Mouse (Mus musculus): Measurements from ENCODE around the gene Hnrnpab. TPM values are rescaled to one million over a fixed set of nuclear protein-coding genes. Genes with fewer than 3 reads are reported as not detected.
A peak's percentile ranks its signal among the peaks of the same experiment; 100 is the strongest.

The Hnrnpab gene
- polyA plus RNA-seq, 1 experiment from 2014 or later: 191 TPM

DNA sequence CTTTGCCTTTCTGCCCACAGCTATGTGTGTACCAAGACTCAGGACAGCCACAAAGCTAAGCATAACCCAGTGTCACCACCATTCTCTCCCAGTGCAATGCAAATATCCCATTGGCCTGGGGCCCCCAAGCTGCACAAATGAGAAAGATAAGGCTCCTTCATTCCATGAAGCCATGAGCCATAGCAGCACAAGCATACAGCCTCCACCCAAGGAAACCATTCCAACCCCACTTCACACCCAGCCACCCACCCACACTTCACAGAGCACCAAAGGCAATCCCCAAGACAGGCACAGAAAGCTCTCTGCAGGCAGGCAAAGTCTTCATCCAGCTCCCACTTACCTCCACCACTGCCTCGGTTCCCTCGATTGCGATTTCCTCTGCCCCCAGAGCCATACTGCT lies 4.4 kb downstream of the Hnrnpab start:
- Histone ChIP-seq H3K4me1 (replicated peaks; ENCODE audit: control insufficient read depth, insufficient read depth, low read length) (0 out of 2 replicates have a peak, but pooled peaks cover 2% of the 10 kb centered on the region), H3K36me3 (ENCODE audit: control insufficient read depth, insufficient read depth) (peaks cover 73% of the 10 kb centered on the region), H3K27me3 (replicated peaks; ENCODE audit: control insufficient read depth, insufficient read depth, low read length) (no peaks in the 10 kb centered on the region), H3K9ac (ENCODE audit: low read depth, low read length) (no peak overlapping the region), H3K9me3 (ENCODE audit: control insufficient read depth) (no peaks in the 10 kb centered on the region), H3K4me3 (ENCODE audit: low read depth, low read length) (no peak overlapping the region), H3K27ac (ENCODE audit: low read depth, low read length) (peak overlapping the region; percentile 42), H3K4me2 (replicated peaks; ENCODE audit: low read depth) (no peak overlapping the region)
- ATAC-seq: no peak
- no peak for TF ChIP-seq CTCF (IDR thresholded peaks at IDR 0.05; ENCODE audit: low read depth)
- 84% methylated on average over 3 of the region's 3 CpGs for WGBS

DNA sequence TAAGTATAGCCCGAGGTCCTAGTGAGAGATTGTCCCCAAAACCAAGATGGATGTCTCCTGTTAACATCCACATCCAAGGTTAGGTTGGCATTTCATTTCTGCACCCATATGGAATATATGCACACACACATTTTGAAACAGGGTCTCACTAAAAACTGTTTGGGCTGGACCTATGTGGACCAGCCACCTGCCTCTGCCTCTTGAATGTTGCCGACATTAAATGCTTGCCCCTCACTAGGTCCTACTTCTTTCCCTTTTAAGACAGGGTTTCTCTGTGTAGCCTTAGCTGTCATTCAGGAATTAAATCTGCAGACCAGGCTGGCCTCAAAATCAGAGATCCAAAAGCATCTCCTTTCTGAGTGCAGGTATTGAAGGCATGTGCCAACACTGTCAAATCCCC lies 9.1 kb downstream of the Hnrnpab start:
- ATAC-seq: no peak
- 59% methylated on average over 2 of the region's 2 CpGs for WGBS

DNA sequence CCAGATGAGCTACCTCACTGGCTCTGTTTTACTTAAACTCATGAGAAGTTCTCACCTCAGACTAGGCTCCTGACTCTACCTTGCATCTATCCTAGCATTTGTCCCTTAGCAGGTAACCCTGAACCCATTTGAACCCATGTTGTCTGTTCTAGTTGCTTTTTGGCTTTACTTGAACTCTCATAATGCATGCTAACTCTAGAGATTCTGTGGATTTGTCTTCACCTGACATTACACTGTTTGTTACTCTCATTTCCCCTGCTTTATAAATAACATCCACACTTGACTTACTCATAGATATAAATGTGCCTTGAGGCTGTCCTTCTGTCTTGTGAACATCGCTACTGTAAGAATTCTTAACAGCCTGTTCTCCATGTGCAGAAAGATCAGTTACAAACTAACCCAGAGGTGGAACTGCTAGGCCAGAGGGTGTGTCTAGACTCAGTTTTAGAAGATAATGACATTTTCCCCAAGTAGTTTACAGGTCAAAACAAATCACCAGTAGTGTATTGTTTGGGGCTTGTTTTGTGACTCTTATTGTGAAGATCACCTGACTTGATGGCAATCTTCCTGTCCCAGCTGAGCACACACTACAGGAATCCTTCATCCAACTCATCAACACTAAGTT lies 11.1 kb downstream of the Hnrnpab start:
- no peak overlapping the region for H3K27ac ChIP-seq (ENCODE audit: low read depth, low read length)
- no peak for TF ChIP-seq CTCF (IDR thresholded peaks at IDR 0.05; ENCODE audit: low read depth)
- no peak overlapping the region for H3K4me3 ChIP-seq (ENCODE audit: low read depth, low read length)
- no peaks in the 10 kb centered on the region for H3K9me3 ChIP-seq (ENCODE audit: control insufficient read depth)
- H3K4me1 ChIP-seq (replicated peaks; ENCODE audit: control insufficient read depth, insufficient read depth, low read length): no peaks in the 10 kb centered on the region
- H3K4me2 ChIP-seq (replicated peaks; ENCODE audit: low read depth): no peak overlapping the region
- H3K36me3 ChIP-seq (ENCODE audit: control insufficient read depth, insufficient read depth): peaks cover 87% of the 10 kb centered on the region
- no peak overlapping the region for H3K9ac ChIP-seq (ENCODE audit: low read depth, low read length)
- 82% methylated on average over 1 of the region's 1 CpGs for WGBS
- no peak for ATAC-seq
- no peaks in the 10 kb centered on the region for H3K27me3 ChIP-seq (replicated peaks; ENCODE audit: control insufficient read depth, insufficient read depth, low read length)

More for the DNA sequence above, 9.1 kb downstream of the Hnrnpab start:
- no peaks in the 10 kb centered on the region for H3K27me3 ChIP-seq (replicated peaks; ENCODE audit: control insufficient read depth, insufficient read depth, low read length)
- no peak for TF ChIP-seq CTCF (IDR thresholded peaks at IDR 0.05; ENCODE audit: low read depth)
- H3K27ac ChIP-seq (ENCODE audit: low read depth, low read length): no peak overlapping the region
- H3K4me2 ChIP-seq (replicated peaks; ENCODE audit: low read depth): no peak overlapping the region
- H3K4me3 ChIP-seq (ENCODE audit: low read depth, low read length): no peak overlapping the region
- H3K9ac ChIP-seq (ENCODE audit: low read depth, low read length): no peak overlapping the region
- H3K36me3 ChIP-seq (ENCODE audit: control insufficient read depth, insufficient read depth): peaks cover 99% of the 10 kb centered on the region
- no peaks in the 10 kb centered on the region for H3K4me1 ChIP-seq (replicated peaks; ENCODE audit: control insufficient read depth, insufficient read depth, low read length)
- no peaks in the 10 kb centered on the region for H3K9me3 ChIP-seq (ENCODE audit: control insufficient read depth)

DNA sequence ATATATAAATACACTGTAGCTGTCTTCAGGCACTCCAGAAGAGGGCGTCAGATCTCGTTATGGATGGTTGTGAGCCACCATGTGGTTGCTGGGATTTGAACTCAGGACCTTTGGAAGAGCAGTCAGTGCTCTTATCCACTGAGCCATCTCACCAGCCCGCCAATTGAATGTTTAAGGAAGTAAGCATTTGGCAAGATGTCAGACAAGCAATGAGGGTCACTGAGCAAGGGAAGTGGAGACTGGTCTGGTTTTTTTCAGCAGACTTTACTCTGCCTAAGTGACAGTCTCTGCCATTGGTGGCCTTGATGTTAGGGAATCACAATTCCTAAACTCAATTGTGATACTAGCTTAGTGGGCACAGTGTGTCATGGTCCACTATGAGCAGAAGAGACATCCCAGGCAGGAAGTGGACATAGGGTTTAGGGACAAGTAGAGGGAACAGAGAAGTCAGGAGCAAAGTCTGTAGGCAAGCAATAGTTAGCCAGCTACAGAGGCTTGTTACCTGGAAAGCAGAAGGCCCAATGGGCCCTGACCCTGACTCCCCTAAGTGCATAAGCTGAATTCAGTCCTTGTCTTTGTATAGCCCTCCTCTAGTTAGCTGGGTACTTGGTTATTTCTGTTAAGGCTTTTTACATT lies 11.8 kb downstream of the Hnrnpab start:
- H3K9me3 ChIP-seq (ENCODE audit: control insufficient read depth): no peaks in the 10 kb centered on the region
- peaks cover 85% of the 10 kb centered on the region for H3K36me3 ChIP-seq (ENCODE audit: control insufficient read depth, insufficient read depth)
- no peak overlapping the region for H3K9ac ChIP-seq (ENCODE audit: low read depth, low read length)
- no peak overlapping the region for H3K4me3 ChIP-seq (ENCODE audit: low read depth, low read length)
- WGBS: 47% methylated on average over 3 of the region's 3 CpGs
- peak; percentile 5; the same call in 1 of the 2 replicates for ATAC-seq
- H3K4me2 ChIP-seq (replicated peaks; ENCODE audit: low read depth): no peak overlapping the region
- no peaks in the 10 kb centered on the region for H3K4me1 ChIP-seq (replicated peaks; ENCODE audit: control insufficient read depth, insufficient read depth, low read length)
- TF ChIP-seq CTCF (IDR thresholded peaks at IDR 0.05; ENCODE audit: low read depth): no peak
- no peak overlapping the region for H3K27ac ChIP-seq (ENCODE audit: low read depth, low read length)
- no peaks in the 10 kb centered on the region for H3K27me3 ChIP-seq (replicated peaks; ENCODE audit: control insufficient read depth, insufficient read depth, low read length)

DNA sequence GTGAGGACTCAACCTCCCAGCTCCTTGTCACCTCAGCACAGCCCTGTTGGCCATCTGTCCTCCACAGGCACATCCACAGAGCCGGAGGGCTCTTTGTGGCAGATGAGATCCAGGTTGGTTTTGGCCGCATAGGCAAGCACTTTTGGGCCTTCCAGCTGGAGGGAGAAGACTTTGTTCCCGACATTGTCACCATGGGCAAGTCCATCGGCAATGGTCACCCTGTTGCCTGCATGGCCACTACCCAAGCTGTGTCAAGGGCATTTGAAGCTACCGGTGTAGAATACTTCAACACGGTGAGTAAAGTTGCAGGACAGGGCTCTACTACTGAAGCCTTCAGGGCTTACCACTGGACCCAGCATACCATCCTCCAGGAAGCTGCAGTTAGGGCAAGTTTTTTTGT lies 12.8 kb downstream of the Hnrnpab start:
- no peak overlapping the region for H3K4me3 ChIP-seq (ENCODE audit: low read depth, low read length)
- TF ChIP-seq CTCF (IDR thresholded peaks at IDR 0.05; ENCODE audit: low read depth): no peak
- H3K27ac ChIP-seq (ENCODE audit: low read depth, low read length): 0 out of 2 replicates have a peak overlapping the region, but pooled peaks have one; percentile 8
- H3K4me2 ChIP-seq (replicated peaks; ENCODE audit: low read depth): no peak overlapping the region
- H3K27me3 ChIP-seq (replicated peaks; ENCODE audit: control insufficient read depth, insufficient read depth, low read length): no peaks in the 10 kb centered on the region
- WGBS: 87% methylated on average over 6 of the region's 6 CpGs
- no peak overlapping the region for H3K9ac ChIP-seq (ENCODE audit: low read depth, low read length)
- H3K4me1 ChIP-seq (replicated peaks; ENCODE audit: control insufficient read depth, insufficient read depth, low read length): no peaks in the 10 kb centered on the region
- no peaks in the 10 kb centered on the region for H3K9me3 ChIP-seq (ENCODE audit: control insufficient read depth)
- no peak for ATAC-seq
- H3K36me3 ChIP-seq (ENCODE audit: control insufficient read depth, insufficient read depth): peaks cover 84% of the 10 kb centered on the region

DNA sequence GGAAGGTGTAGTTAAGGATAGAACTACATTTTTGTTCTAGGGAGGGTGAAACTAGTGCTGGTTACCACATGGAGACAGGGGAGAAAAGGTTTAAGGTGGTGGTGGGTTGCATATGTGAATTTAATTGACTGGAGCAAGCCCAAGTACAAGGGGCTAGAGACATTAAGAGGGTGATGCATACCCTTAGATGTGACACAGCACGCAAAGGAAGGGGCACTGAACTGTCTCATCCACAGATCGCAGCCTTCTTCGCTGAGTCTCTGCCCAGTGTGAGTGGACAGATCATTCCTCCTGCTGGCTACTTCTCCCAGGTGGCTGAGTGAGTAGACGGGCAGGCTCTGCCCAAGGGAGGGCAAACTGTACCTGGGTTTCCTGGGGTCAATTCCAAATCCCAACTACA lies 13.3 kb downstream of the Hnrnpab start:
- Histone ChIP-seq H3K4me2 (replicated peaks; ENCODE audit: low read depth) (no peak overlapping the region), H3K4me3 (ENCODE audit: low read depth, low read length) (no peak overlapping the region), H3K4me1 (replicated peaks; ENCODE audit: control insufficient read depth, insufficient read depth, low read length) (no peaks in the 10 kb centered on the region), H3K27ac (ENCODE audit: low read depth, low read length) (peak overlapping the region; percentile 8; the same call in 1 of the 2 replicates), H3K9ac (ENCODE audit: low read depth, low read length) (no peak overlapping the region), H3K36me3 (ENCODE audit: control insufficient read depth, insufficient read depth) (peaks cover 84% of the 10 kb centered on the region), H3K27me3 (replicated peaks; ENCODE audit: control insufficient read depth, insufficient read depth, low read length) (no peaks in the 10 kb centered on the region), H3K9me3 (ENCODE audit: control insufficient read depth) (no peaks in the 10 kb centered on the region)
- no peak for ATAC-seq
- 92% methylated on average over 4 of the region's 4 CpGs for WGBS
- no peak for TF ChIP-seq CTCF (IDR thresholded peaks at IDR 0.05; ENCODE audit: low read depth)

Data from intestine, postnatal 0 days (tissue).